Mouse (Mus musculus): Measurements from ENCODE around the gene Wdfy2.

The Wdfy2 gene

DNA sequence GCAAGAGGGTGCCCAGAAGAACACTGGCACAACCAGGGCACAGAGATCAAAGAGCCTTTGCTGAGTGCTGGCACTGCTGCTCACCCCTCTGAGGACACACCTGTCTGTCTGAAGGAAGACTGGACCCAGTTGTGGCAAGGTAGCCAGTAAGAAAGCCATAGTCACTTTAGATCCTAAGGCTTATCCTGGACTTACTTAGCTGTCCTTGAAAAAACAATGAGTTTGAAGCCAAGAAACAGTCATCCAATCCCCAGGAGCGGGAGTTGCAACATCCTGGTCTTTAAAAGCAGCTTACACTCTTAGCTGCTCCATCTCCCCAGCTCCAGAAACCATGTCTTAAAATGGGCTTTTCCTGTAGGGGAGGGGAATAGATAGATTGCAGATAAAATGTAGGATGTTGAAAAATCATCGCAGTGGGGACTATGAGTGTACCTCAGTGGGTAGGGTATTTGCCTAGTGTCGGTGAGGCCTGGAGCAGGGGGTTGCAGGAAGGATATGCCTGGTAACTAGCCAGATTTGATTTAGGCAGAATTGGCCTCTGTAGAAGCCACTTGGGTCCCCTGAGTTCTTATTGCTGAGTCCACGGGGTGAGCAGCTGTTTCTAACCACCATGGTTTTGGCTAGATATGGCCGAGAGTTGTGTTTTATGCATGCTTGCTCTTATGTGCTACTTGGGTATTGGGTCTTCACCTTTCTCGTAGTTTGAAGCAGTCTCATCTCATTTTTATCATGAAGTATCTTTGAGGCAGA, 99.3 kb downstream of the Wdfy2 start:
- DNase-seq (ENCODE audit: low spot score): no peak

DNA sequence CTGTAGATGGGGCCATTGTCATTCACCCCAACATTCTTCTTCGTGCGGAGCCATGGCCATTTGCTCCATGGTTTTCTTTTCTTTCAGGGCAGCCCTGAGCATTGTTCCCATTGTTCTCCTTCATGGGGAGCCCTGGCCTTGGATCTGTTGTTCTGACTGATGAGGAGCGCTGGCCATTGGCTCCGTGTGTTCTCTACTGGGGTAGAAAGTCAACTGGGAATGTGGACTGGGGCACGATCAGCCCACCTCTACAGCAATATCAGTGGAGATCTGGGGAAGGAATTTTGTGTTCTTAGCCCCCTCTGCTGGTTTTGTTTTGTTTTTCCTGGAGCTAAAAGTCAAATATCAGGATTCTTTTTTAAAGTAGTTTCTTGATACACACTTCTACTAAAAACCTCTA, 100.2 kb downstream of the Wdfy2 start:
- no peak for DNase-seq (ENCODE audit: low spot score)

GRCm38 (mm10) chr14:62939435-62939834, 102.0 kb downstream of the Wdfy2 start:
- no peak for DNase-seq (ENCODE audit: low spot score)

DNA sequence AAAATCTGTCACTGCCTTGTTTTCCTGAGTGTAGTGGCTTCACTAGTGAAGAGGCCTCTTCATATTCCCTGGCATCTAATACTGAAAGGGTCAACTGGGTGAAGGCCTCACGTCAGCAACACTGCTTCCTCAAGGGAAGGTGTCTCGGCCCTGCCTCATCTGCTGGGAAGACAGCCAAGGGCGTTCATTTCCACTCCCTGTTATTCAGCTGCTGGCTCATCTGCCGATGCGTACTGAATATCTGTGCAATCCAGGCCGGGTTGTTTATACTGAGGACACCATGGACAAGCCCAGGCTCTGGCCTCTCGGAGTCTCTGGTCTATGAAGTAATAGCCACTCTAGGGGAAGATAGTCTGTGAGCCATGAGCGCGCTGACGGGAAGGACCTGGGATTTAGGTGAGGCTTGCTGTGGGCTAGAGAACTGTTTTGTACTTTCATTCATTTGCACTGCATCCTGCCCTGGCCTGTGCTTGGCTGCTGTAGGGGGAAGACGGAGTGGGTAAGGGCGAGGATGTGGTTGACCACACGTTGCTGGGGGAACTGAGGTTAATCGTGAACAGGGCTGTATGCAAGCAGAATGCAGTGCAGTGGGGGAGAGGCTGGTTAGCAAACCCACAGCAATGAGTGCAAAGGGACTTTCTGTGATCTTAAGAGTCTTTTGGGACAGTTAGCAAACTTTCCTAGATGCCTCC, 103.1 kb downstream of the Wdfy2 start:
- DNase-seq (ENCODE audit: low spot score): no peak

DNA sequence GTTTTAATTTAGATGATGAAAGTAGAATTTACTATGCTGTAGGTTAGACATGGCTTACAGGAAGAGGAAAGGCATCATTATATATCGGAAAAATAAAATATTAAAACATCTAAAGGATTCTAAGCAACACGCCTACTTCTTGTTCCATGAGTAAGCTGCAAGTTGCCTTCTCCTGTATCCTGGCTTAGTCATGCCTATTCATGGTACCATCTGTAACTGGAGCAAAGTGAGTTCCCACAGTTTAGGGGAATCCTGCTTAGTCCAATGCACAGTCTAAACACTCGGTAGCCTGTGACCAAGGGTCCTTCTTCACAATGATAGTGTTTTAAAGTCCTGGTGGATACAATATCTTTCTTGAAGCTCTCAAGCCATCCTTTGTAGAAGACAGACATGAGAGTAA, 109.3 kb downstream of the Wdfy2 start:
- DNase-seq (ENCODE audit: low spot score): no peak

DNA sequence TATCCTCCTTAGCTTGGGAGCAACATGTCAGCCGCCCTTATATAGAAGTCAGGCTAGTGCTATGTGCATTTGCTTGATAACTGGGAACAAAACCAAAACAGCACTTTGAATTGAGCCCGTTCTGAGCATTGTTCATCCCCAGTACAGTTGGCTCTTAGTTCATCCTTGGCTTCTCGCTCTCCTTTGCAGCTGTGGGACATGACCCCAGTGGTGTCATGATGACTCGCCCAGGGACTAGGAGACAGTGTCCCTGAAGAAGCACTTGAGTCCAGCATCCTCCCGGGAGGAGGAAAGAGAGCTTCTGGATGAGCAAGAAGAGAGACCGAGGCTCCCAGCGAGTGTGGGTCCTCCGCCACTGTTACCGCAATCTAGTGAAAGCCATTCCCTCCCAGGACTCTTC, 118.6 kb downstream of the Wdfy2 start:
- no peak for DNase-seq (ENCODE audit: low spot score)

- no peak for DNase-seq (ENCODE audit: low spot score)
Observed at GRCm38 (mm10) chr14:62963632-62964031, 126.2 kb downstream of the Wdfy2 start.

- no peak for DNase-seq (ENCODE audit: low spot score)
Observed at GRCm38 (mm10) chr14:62965342-62965741, 127.9 kb downstream of the Wdfy2 start.

DNA sequence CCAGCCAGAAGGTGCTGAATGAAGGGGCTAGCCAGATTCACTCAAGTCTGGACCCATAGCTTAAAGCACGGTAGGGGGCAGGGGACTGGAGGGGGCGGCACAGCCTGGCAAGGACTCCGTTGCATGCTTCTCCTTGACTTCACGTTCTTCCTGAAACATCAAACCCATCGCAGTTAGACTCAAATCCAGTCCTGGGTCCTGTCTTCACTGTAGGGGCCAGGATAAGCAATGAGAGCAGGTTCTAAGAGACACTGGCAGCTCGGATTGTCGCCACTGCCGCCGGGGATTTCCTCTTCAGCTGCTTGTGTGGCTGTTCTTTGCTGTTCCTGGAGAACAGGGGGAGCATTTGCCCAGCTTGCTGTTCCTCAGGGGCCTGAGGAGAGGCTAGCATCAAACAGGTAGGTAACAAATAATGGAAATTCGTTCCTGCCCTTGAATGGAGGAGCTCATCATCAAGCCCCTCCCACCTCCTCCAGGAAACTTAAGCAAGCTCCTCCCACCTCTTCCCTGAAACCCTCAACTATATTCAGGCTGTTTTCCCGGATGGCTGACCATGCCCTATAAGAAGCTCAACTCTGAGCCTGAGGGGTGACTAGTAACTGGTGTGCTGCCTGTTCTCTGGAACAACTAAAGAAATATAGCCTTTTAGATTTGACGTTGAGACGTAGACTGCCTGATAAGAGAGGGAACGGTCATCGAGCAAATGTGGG, 128.5 kb downstream of the Wdfy2 start:
- peak; percentile 27 for DNase-seq (ENCODE audit: low spot score)

GRCm38 (mm10) chr14:62975046-62975445, 137.6 kb downstream of the Wdfy2 start:
- peak; percentile 27 for DNase-seq (ENCODE audit: low spot score)

GRCm38 (mm10) chr14:62979815-62980214, 142.3 kb downstream of the Wdfy2 start:
- no peak for DNase-seq (ENCODE audit: low spot score)

DNA sequence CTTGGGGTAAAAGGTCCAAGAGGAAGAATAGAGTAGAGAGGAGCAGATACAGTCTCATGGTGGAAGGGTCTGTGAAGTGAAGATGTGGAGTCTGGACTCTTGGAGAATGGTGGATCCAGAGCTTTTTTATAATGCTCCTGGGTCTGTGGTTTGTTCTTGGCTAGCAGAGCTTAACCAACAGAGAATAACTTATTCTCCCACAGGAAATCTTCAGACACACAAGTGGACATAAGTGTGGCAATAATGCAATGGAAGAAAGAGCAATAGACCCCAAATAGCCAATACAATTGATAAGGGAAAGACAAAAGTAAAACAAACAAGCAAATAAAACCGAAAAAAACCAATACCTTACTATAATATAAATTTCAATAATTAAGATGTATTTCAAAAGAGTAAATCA, 146.9 kb downstream of the Wdfy2 start, which contains the start of gene Defb48:
TSS of gene Defb48 (minus strand) at position 101 of the 400 bp plus-strand sequence.
- no peak for DNase-seq (ENCODE audit: low spot score)

GRCm38 (mm10) chr14:62991271-62991670, 153.8 kb downstream of the Wdfy2 start:
- DNase-seq (ENCODE audit: low spot score): no peak

- DNase-seq (ENCODE audit: low spot score): no peak
Observed at GRCm38 (mm10) chr14:62991849-62992510, 154.5 kb downstream of the Wdfy2 start.

- DNase-seq (ENCODE audit: low spot score): no peak
Observed at GRCm38 (mm10) chr14:62997777-62998176, 160.3 kb downstream of the Wdfy2 start, which contains the start of gene Defb47. Gene Defb47, plus strand, starts transcription at chr14:62998077.

DNA sequence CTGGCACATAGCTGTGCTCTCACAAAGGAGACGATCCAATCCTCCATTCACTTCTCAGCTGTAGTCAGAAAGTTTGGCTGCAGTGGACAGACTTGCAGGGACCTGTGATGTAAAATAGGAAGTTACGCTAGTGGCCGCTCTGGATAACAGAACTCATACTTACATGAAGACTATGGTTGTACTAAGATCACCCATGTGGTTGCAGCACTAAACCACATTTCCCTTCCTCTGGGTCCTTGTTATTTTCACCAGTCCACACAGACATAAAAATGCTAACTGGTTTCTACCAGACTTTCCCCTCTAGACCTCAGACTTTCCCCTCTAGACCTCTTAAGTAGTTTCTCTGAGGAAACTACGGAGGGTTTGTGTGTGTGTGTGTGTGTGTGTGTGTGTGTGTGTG, 161.5 kb downstream of the Wdfy2 start:
- no peak for DNase-seq (ENCODE audit: low spot score)

DNA sequence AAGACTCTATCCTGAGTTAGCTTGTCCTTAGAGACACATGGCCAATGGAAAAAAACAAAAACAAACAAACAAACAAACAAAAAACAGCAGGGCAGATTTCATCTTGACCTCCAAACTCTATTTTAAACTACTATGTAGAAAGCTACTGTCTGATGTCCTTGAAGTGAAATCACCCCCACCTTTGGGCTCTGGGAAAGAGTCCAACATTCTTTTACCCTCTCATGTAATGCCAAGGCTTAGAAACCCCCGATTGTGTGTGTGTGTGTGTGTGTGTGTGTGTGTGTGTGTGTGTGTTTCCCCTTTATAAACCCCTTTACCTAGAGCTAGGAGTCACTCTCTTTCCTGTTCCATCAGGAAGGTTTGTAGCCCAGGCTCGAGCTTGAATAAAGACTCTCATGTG, 165.1 kb downstream of the Wdfy2 start:
- no peak for DNase-seq (ENCODE audit: low spot score)
